Mouse (Mus musculus): ENCODE measurements around the gene Lad1.
A peak's percentile ranks its signal among the peaks of the same experiment; 100 is the strongest.

Gene Lad1

GRCm38 (mm10) chr1:135810180-135810579 lies 8.2 kb upstream of the Lad1 start:
- DNase-seq: peak; percentile 64

GRCm38 (mm10) chr1:135811016-135811646 lies 7.3 kb upstream of the Lad1 start:
- DNase-seq: peak; percentile 91

- DNase-seq: no peak
Observed at GRCm38 (mm10) chr1:135812205-135812604, 6.2 kb upstream of the Lad1 start.

DNA sequence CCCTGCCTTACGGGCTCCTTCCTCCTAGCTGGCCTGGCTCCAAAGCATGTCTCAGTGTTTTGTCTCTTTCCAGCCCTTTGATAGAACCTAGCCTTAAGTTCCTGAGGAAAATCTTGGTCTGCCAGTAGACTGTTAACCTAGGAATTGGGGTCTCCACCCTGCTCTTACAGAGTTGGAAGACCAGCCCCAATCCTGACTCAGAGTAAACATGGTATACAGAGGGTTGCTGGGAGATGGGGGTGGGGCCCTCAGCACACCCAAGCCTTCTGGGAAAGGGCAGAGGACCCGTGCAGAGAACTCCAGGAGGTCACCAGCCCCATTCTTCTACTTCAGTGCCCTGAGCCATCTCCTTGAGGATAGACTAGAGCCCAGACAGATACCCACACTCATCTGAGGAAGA lies 5.8 kb upstream of the Lad1 start:
- DNase-seq: no peak

- DNase-seq: no peak
Observed at GRCm38 (mm10) chr1:135813071-135813470, 5.3 kb upstream of the Lad1 start.

GRCm38 (mm10) chr1:135813687-135814395 lies 4.6 kb upstream of the Lad1 start:
- peak; percentile 83 for DNase-seq

DNA sequence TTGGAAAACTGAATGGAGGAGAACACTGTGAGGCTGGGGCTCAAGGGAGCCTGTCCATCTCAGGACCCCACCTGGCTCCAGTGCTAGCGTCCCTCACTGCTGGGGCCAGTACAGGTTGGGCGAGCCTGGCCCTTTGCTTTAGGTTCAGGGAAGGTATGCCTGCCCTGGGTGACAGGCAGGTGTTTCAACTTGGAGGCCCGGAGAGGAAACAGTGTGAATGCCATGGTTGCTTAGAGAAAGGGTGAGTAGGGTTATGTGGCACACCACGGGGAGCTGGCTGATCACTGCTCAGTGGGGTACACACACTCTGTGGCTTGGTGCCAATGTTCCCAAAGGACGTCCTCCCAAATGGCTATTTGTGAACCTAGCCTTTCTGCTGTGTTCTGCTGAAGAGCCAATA lies 3.9 kb upstream of the Lad1 start:
- DNase-seq: no peak

DNA sequence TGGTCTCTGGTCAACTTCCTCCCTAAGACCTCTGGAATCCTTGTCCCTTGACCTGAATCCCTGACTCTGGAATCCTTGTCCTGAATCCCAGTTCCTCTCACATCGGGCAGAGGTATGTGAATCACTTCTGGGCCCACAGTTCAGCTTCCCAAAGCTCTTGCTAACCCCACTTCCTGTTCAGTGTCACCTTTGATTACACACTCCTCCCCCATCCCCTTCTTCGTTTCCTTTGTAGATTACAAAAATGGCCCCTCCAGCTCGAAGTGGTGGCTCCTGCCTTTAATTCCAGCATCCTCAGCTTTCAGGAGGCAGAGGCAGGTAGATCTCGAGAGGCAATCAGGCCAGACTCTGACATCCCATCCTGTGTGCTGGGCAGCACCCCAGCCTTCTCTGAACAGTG lies 803 bp upstream of the Lad1 start:
- no peak for DNase-seq

DNA sequence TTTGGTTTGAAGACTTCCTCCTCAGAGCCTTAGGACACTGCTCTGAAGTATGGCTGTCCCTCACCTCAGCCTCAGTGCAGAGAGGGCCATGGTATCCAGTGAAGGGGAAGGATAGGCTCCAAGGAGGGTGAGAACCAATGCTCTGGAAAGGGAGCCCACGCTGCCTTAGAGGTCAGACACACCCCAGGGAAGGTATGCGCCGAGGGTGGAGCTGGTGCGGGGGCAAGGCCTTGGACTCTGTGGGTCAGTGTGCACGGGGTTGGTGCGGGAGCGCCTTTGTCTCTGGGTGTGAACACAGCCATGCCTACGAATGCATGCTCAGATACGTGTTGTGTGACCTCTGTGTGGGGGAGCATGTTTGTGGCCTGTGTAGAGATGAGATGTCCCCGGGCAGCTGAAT lies 1.7 kb downstream of the Lad1 start:
- no peak for DNase-seq

DNA sequence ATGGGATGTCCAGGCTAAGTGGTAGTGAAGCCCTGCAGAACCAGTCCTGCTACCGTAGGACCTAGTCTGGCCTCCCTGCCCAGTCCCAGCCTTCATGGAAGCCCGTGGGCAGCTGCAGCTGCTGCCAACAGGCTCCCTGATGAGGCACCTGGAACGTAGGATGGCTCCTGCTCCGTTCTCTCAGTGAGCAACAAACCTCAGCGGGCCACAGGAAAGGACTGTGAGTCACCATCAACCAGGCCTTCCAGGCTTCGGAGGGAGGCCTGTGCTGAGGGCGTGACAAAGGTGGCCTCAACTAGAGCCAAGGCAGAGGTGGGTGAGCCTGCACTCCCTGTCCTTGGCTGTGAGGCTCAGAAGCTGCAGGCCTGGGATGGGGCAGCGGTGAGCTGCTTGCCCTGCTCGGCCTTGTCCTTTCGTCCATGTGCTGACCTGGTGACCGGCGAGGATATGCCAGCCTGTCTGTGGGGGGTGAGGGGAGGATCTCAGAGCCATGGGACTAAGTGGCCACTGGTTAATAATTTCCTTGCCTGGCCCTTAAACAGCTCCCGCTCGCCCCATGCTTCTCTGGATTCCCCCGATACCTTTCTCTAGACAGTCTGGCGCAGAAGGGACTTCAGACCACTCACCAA lies 2.5 kb downstream of the Lad1 start:
- peak; percentile 86 for DNase-seq

DNA sequence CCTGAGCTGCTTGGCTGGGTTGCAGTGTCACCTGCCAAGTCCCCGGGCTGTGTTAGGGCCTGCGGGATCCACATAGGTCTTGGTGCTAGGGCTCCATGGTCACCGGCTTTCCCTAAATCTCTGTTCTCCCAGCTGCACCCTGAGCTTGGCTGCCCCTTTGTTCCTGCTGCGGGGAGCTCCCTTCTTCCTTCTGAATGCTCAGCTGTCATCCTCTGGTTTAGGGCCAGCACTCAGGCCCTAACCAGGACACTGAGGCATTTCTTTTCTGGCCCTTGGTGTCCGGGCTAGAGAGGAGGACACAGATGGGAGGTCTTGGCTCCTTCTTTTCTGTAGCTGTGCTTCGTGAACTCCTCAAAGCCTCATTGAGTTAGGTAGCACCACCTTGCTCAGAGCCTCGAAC lies 3.4 kb downstream of the Lad1 start:
- DNase-seq: no peak

- DNase-seq: peak; percentile 54
Observed at GRCm38 (mm10) chr1:135828918-135829317, 10.5 kb downstream of the Lad1 start.

GRCm38 (mm10) chr1:135834206-135834859 lies 15.9 kb downstream of the Lad1 start:
- no peak for DNase-seq

DNA sequence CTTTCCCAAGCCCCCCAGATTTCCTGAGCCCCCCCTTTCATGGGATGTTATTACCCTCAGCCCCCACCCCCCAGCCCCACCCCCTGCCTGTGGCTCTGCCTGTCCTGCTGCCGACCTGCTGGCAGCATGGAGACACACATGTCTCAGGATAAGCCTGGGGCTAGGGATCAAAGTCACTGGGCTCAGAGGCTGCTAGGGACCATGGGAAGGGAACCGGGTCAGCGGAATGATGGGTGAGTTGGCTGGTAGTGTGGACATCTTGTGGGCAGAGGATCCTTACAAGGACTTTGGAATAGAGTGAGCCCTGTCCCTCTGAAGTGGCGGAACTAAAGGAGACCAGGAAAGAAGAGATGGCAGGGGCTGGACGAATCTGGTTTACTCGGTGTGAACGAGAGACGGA lies 16.6 kb downstream of the Lad1 start:
- DNase-seq: no peak

DNA sequence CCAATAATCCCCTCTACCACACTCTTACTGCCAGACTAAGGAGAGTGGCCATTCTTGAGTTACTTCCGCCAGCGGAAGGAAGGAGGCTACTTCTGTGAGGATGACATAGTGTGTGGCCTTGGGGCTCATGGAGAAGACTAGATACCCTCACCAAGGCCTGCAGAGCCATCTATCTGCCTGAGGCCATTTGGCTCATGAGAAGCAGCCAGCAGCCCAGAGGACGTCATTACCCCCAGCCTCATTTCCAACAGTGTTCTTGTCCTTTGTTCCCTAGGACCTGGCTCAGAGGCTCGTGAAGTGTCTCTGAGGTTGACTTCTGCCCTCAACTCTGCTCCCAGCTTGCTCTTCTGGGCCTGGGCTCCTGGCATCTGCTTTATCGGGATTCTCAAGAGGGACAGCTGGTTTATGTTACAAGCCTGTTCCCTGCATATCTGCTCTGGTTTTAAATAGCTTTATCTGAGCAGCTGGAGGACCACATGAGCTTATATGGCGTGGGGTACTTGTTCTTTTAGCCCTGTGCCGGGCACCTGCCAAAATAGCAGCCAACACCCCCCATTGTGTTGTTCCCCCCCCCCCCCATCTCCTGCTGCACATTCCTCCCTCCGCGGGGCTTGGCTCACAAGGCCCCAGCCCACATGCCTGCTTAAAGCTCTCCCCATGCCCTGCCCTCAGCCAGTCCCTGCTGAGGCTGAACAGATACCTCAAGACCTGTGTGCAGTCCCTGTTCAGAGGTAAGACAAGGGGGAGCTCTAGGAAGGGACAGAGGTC lies 17.5 kb downstream of the Lad1 start, which contains the start of gene Tnnt2:
Gene Tnnt2, plus strand, starts transcription at position 639 of the 768 bp plus-strand sequence.
- DNase-seq: no peak

- DNase-seq: no peak
Observed at GRCm38 (mm10) chr1:135838626-135839025, 20.2 kb downstream of the Lad1 start.

- no peak for DNase-seq
Observed at GRCm38 (mm10) chr1:135839065-135839464, 20.7 kb downstream of the Lad1 start.

- no peak for DNase-seq
Observed at GRCm38 (mm10) chr1:135840675-135841395, 22.4 kb downstream of the Lad1 start.

GRCm38 (mm10) chr1:135843519-135844262 lies 25.3 kb downstream of the Lad1 start:
- no peak for DNase-seq

- no peak for DNase-seq
Observed at GRCm38 (mm10) chr1:135844481-135844880, 26.1 kb downstream of the Lad1 start.

- DNase-seq: no peak
Observed at GRCm38 (mm10) chr1:135846632-135847031, 28.2 kb downstream of the Lad1 start.
